9 mouse cellular contexts compared by ENCODE assay signal in the genomic region with DNA sequence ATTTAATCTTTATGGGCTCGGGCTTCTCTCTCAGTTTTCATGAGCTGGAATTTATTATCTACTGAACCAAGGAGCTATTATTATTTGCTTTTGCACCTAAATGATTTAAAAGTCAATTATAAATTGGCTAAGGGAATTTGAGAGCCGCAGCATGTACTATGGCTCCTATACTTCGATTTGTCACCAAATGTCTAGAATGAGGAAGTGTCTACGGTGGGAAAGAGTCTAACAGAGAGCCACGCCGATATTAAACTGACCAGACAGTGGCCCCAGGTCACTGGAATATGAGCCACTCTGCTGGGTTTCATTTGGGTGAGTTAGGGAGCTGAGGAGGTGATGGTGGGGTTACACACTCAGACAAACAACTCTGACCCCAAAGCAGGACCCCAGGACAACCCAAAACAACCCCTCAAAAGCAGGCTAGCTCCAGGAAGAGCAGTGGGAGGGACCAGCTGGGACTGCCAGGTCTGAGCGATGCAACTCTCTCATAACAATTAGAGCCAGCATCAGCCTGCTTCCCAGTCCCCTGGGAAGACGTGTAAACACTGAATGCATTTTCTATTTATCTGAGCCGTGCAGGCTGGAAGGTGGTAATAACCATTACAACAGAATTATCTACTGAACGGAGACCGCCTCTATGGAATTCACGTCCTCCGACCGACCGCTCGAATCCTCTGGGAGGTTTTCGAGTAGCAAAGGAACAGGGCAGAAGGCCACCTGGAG. TPM values are rescaled to one million over a fixed set of nuclear protein-coding genes. Genes with fewer than 3 reads are reported as not detected.
DNase-seq lines count a peak whose midpoint lies in the region; ATAC-seq and TF ChIP-seq lines count a peak whose summit lies in the region.
"Had no signal": no experiment of that assay in that cellular context is flagged by ENCODE, and none has a peak within 500 bp of the region (broad histone marks: within the 10 kb centered on the region; RNA-seq: fewer than 3 reads in every experiment).

No protein-coding gene starts in this region.

- ATAC-seq in heart, embryonic 11.5 days (replicated peaks; ENCODE audit: insufficient number of reproducible peaks, low FRiP score, low TSS enrichment): no peak
- ATAC-seq in hindbrain, postnatal 0 days: peak; percentile 63
- peak; percentile 79 for ATAC-seq in midbrain, embryonic 15.5 days (replicated peaks)

- H3K79me2 ChIP-seq in heart, adult 2 months (replicated peaks; ENCODE audit: control insufficient read depth, insufficient read depth, low read length): no peaks in the 10 kb centered on the region

- H3K4me1 ChIP-seq in heart, adult 2 months (ENCODE audit: control insufficient read depth, insufficient read depth, low read length): peaks cover 11% of the 10 kb centered on the region
- peaks cover 8% of the 10 kb centered on the region for H3K4me1 ChIP-seq in heart, embryonic 11.5 days (ENCODE audit: control insufficient read depth, insufficient read depth, low read length)
- H3K4me1 ChIP-seq in embryonic facial prominence, embryonic 10.5 days: peaks cover 44% of the 10 kb centered on the region
- peaks cover 7% of the 10 kb centered on the region for H3K4me1 ChIP-seq in hindbrain, postnatal 0 days (ENCODE audit: insufficient read depth, low read length)
- H3K4me1 ChIP-seq in midbrain, embryonic 15.5 days: peaks cover 46% of the 10 kb centered on the region

- peak; percentile 29; the same call in 1 of the 2 replicates for TF ChIP-seq POLR2A in heart, adult 2 months (IDR thresholded peaks at IDR 0.05; ENCODE audit: insufficient read depth, low read depth, low read length)

- peak overlapping the region; percentile 1; the same call in 1 of the 2 replicates for H3K27ac ChIP-seq in heart, adult 2 months
- H3K27ac ChIP-seq in heart, embryonic 11.5 days (ENCODE audit: low read depth, low read length): no peak overlapping the region
- peak overlapping the region; percentile 31 for H3K27ac ChIP-seq in embryonic facial prominence, embryonic 10.5 days (replicated peaks)
- H3K27ac ChIP-seq in hindbrain, postnatal 0 days: no peak overlapping the region
- H3K27ac ChIP-seq in midbrain, embryonic 15.5 days: peak overlapping the region; percentile 74
- H3K27ac ChIP-seq: left cerebral cortex, adult 2 months had no signal

- H3K36me3 ChIP-seq in heart, adult 2 months (ENCODE audit: control insufficient read depth, insufficient read depth, low read length): peaks cover 3% of the 10 kb centered on the region; the same call in 1 of the 2 replicates
- no peaks in the 10 kb centered on the region for H3K36me3 ChIP-seq in heart, embryonic 11.5 days (ENCODE audit: control insufficient read depth, insufficient read depth, low read length)
- no peaks in the 10 kb centered on the region for H3K36me3 ChIP-seq in embryonic facial prominence, embryonic 10.5 days (replicated peaks)
- no peaks in the 10 kb centered on the region for H3K36me3 ChIP-seq in hindbrain, postnatal 0 days (ENCODE audit: insufficient read depth, low read length)
- H3K36me3 ChIP-seq in midbrain, embryonic 15.5 days (replicated peaks): no peaks in the 10 kb centered on the region

- H3K9ac ChIP-seq in heart, adult 2 months (ENCODE audit: low read depth, low read length): no peak overlapping the region; the same call in 1 of the 2 replicates
- no peak overlapping the region for H3K9ac ChIP-seq in heart, embryonic 11.5 days (ENCODE audit: low read depth, low read length)
- 0 out of 2 replicates have a peak overlapping the region, but pooled peaks have one; percentile 18 for H3K9ac ChIP-seq in hindbrain, postnatal 0 days (replicated peaks; ENCODE audit: low read length)
- peak overlapping the region; percentile 11 for H3K9ac ChIP-seq in midbrain, embryonic 15.5 days

- H3K4me3 ChIP-seq in heart, adult 2 months: no peak overlapping the region
- no peak overlapping the region for H3K4me3 ChIP-seq in heart, embryonic 11.5 days (ENCODE audit: low read depth, low read length)
- H3K4me3 ChIP-seq in embryonic facial prominence, embryonic 10.5 days: peak overlapping the region; percentile 41
- H3K4me3 ChIP-seq in hindbrain, postnatal 0 days (ENCODE audit: low read length): peak overlapping the region; percentile 20
- peak overlapping the region; percentile 23 for H3K4me3 ChIP-seq in midbrain, embryonic 15.5 days
- H3K4me3 ChIP-seq: left cerebral cortex, adult 2 months had no signal

- 40% methylated on average over 17 of the region's 17 CpGs for WGBS in heart, adult 2 months
- 38% methylated on average over 17 of the region's 17 CpGs for WGBS in heart, embryonic 11.5 days (ENCODE audit: insufficient replicate concordance)
- WGBS in embryonic facial prominence, embryonic 10.5 days: 18% methylated on average over 17 of the region's 17 CpGs
- 21% methylated on average over 17 of the region's 17 CpGs for WGBS in hindbrain, postnatal 0 days
- 14% methylated on average over 17 of the region's 17 CpGs for WGBS in midbrain, embryonic 15.5 days

- no peak overlapping the region for H3K4me2 ChIP-seq in heart, embryonic 11.5 days
- peak overlapping the region; percentile 53 for H3K4me2 ChIP-seq in hindbrain, postnatal 0 days (ENCODE audit: low read depth, low read length)
- H3K4me2 ChIP-seq in midbrain, embryonic 15.5 days: peak overlapping the region; percentile 45

- no peak for DNase-seq in heart, adult 2 months
- peak; percentile 27 for DNase-seq in embryonic facial prominence, embryonic 10.5 days (ENCODE audit: low spot score)
- DNase-seq in hindbrain, postnatal 0 days (ENCODE audit: low spot score): peak; percentile 52
- DNase-seq in layer of hippocampus, postnatal 10 days (ENCODE audit: low spot score in 2 of 2): no peak
- DNase-seq in cerebellum, postnatal 10 days: no peak
- DNase-seq in left cerebral cortex, adult 18-20 months (ENCODE audit: low spot score in 2 of 2): no peak

- H3K27me3 ChIP-seq in heart, adult 2 months (ENCODE audit: control insufficient read depth, insufficient read depth, low read length): no peaks in the 10 kb centered on the region
- peaks cover 2% of the 10 kb centered on the region; the same call in 1 of the 2 replicates for H3K27me3 ChIP-seq in heart, embryonic 11.5 days (ENCODE audit: control insufficient read depth, insufficient read depth, low read length)
- H3K27me3 ChIP-seq in embryonic facial prominence, embryonic 10.5 days (replicated peaks; ENCODE audit: low read depth, poor library complexity, severe bottlenecking): peaks cover 30% of the 10 kb centered on the region
- no peaks in the 10 kb centered on the region for H3K27me3 ChIP-seq in hindbrain, postnatal 0 days (ENCODE audit: insufficient read depth, low read length)
- no peaks in the 10 kb centered on the region for H3K27me3 ChIP-seq in midbrain, embryonic 15.5 days (replicated peaks)

- no peak for TF ChIP-seq CTCF in heart, adult 2 months (IDR thresholded peaks at IDR 0.05)
- no peak for TF ChIP-seq CTCF in hindbrain, postnatal 0 days (IDR thresholded peaks at IDR 0.05; ENCODE audit: low read depth)

- intact Hi-C loops in heart, adult 2 months (cut with DNase I): no loop called here

- TF ChIP-seq EP300 in heart, adult 2 months (IDR thresholded peaks at IDR 0.05; ENCODE audit: insufficient read depth, low read depth, low read length): no peak

- no peaks in the 10 kb centered on the region for H3K9me3 ChIP-seq in heart, embryonic 11.5 days (replicated peaks; ENCODE audit: control insufficient read depth, low read length)
- H3K9me3 ChIP-seq in embryonic facial prominence, embryonic 10.5 days: no peaks in the 10 kb centered on the region
- no peaks in the 10 kb centered on the region for H3K9me3 ChIP-seq in hindbrain, postnatal 0 days (ENCODE audit: low read length)
- no peaks in the 10 kb centered on the region for H3K9me3 ChIP-seq in midbrain, embryonic 15.5 days

RNA-seq across cellular contexts. Expression of gene Cd247, which starts 45.6 kb away (rescaled TPM):
- total RNA-seq in heart, adult 2 months (2021): under 1 TPM; 0.52 to 0.76 TPM
- polyA plus RNA-seq in heart, adult 2 months (2012; rRNA removed): 2.4 and 3.0 TPM in 2 replicates
- polyA plus RNA-seq in heart, embryonic 11.5 days (2014; fragmentation: Nextera tagmentation; extraction: Ambion mirVana): 0.64 and 0.90 TPM in 2 replicates
- 1.6 and 1.7 TPM in 2 replicates for polyA plus RNA-seq in embryonic facial prominence, embryonic 10.5 days (2016; fragmentation: Nextera tagmentation; extraction: Ambion mirVana)
- not detected in 2 replicates for total RNA-seq in hindbrain, postnatal 0 days (2014; rRNA removed)
- polyA plus RNA-seq in hindbrain, postnatal 0 days (2015; fragmentation: Nextera tagmentation; extraction: Ambion mirVana): 0.39 and 0.55 TPM in 2 replicates
- 1.1 and 1.2 TPM in 2 replicates for polyA plus RNA-seq in midbrain, embryonic 15.5 days (2015; fragmentation: Nextera tagmentation; extraction: Ambion mirVana)
- under 1 TPM; 0.20 to 0.25 TPM for total RNA-seq in layer of hippocampus, postnatal 10 days (2021)
- total RNA-seq in left cerebral cortex, adult 18-20 months (2021): not detected
- total RNA-seq: left cerebral cortex, adult 2 months had no signal

Comparison
In these comparisons a context has a peak if more than half of its experiments do, and no peak if none do; other contexts are left out.
1. H3K27ac ChIP-seq: peak in heart, adult 2 months (single experiment), embryonic facial prominence, embryonic 10.5 days (single experiment) and midbrain, embryonic 15.5 days (single experiment); none in heart, embryonic 11.5 days (single experiment) and hindbrain, postnatal 0 days (single experiment).
2. DNase-seq: peak in embryonic facial prominence, embryonic 10.5 days (single experiment) and hindbrain, postnatal 0 days (single experiment); none in heart, adult 2 months (0 of 2), layer of hippocampus, postnatal 10 days (0 of 2), cerebellum, postnatal 10 days (0 of 2) and left cerebral cortex, adult 18-20 months (0 of 2).
3. H3K4me3 ChIP-seq: peak in embryonic facial prominence, embryonic 10.5 days (single experiment), hindbrain, postnatal 0 days (single experiment) and midbrain, embryonic 15.5 days (single experiment); none in heart, adult 2 months (single experiment) and heart, embryonic 11.5 days (single experiment).
4. H3K9ac ChIP-seq: peak in hindbrain, postnatal 0 days (single experiment) and midbrain, embryonic 15.5 days (single experiment); none in heart, adult 2 months (single experiment) and heart, embryonic 11.5 days (single experiment).